8 mouse cellular contexts compared by ENCODE assay signal in the genomic region with DNA sequence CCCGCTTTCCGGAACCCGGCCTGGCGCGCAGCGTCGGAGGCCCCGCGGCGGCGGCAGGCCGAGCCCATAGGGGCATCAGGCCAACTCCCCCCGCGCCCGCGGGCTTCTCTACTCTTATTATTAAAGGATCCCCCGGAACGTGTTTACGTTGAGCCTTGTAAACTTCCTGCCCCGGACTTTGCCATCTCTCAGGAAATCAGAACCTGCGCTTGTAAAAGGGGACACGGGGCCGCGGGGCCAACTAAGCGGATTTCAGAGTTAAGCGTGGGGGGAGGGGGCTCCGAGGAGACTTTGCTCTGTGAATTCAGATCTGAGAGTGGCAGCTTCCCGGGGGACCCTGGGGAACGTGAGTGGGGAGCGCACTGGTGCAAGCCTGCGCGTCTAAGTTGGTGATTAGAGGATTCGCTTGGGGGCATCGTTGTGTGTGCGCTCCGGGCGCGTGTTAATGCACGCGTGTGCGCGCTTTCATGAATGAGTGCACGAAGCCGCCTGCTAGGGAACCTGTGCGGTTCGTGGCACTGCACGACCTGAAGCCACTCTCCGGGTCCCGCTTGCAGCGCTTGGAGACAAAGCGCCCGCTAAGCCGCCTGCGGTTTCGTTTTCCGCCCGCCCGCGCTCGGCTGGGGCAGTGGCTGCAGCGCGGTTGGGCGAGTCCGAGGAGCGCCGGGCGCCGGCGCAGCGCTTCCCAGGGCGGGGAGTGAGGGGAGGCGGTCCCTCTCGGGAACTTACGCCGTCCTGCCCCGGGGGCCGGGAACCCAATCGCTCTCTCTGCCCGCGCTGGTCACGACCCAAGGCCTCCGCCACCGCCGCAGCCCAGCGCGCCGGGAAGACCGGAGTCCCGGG. TPM values are rescaled to one million over a fixed set of nuclear protein-coding genes. Genes with fewer than 3 reads are reported as not detected.
DNase-seq lines count a peak whose midpoint lies in the region; ATAC-seq and TF ChIP-seq lines count a peak whose summit lies in the region.

No protein-coding gene starts in this region.

- H3K4me1 ChIP-seq in embryonic facial prominence, embryonic 13.5 days, result peaks cover 38% of the 10 kb centered on the region
- peaks cover 29% of the 10 kb centered on the region for H3K4me1 ChIP-seq in heart, embryonic 13.5 days
- H3K4me1 ChIP-seq in kidney, postnatal 0 days (replicated peaks; ENCODE audit: insufficient read depth, low read length), result peaks cover 10% of the 10 kb centered on the region; the same call in 1 of the 2 replicates

- under 1% methylated on average over 89 of the region's 89 CpGs for WGBS in embryonic facial prominence, embryonic 13.5 days
- WGBS in heart, embryonic 13.5 days, result under 1% methylated on average over 89 of the region's 89 CpGs
- under 1% methylated on average over 82 of the region's 89 CpGs for WGBS in kidney, postnatal 0 days
- under 1% methylated on average over 89 of the region's 89 CpGs for whole genome bisulfite sequencing in macrophage (ENCODE audit: missing documents)

- DNase-seq in cerebellum, postnatal 10 days, result peak; percentile 47 to 54
- no peak for DNase-seq in cerebellum, adult 8-10 months
- DNase-seq in kidney, postnatal 0 days (ENCODE audit: low spot score), result peak; percentile 85
- DNase-seq in urinary bladder, adult 18-20 months (ENCODE audit: low spot score in 2 of 2), result peak; percentile 74 to 79

- H3K79me2 ChIP-seq in macrophage (ENCODE audit: inconsistent target), result no peaks in the 10 kb centered on the region

- peaks cover 100% of the 10 kb centered on the region for H3K27me3 ChIP-seq in embryonic facial prominence, embryonic 13.5 days
- peaks cover 100% of the 10 kb centered on the region for H3K27me3 ChIP-seq in heart, embryonic 13.5 days (replicated peaks)
- peaks cover 97% of the 10 kb centered on the region for H3K27me3 ChIP-seq in kidney, postnatal 0 days (ENCODE audit: insufficient read depth, low read length)

- TF ChIP-seq CTCF in kidney, postnatal 0 days (IDR thresholded peaks at IDR 0.05; ENCODE audit: low read depth), result no peak

- H3K4me2 ChIP-seq in embryonic facial prominence, embryonic 13.5 days, result peak overlapping the region; percentile 92
- H3K4me2 ChIP-seq in heart, embryonic 13.5 days, result peak overlapping the region; percentile 85
- H3K4me2 ChIP-seq in kidney, postnatal 0 days (ENCODE audit: low read length), result peak overlapping the region; percentile 99

- H3K36me3 ChIP-seq in embryonic facial prominence, embryonic 13.5 days, result no peaks in the 10 kb centered on the region
- no peaks in the 10 kb centered on the region for H3K36me3 ChIP-seq in heart, embryonic 13.5 days
- no peaks in the 10 kb centered on the region for H3K36me3 ChIP-seq in kidney, postnatal 0 days (ENCODE audit: insufficient read depth, low read length)
- no peaks in the 10 kb centered on the region for H3K36me3 ChIP-seq in macrophage (ENCODE audit: inconsistent target)

- peak overlapping the region; percentile 71 for H3K9ac ChIP-seq in embryonic facial prominence, embryonic 13.5 days
- peak overlapping the region; percentile 75 for H3K9ac ChIP-seq in heart, embryonic 13.5 days
- peak overlapping the region; percentile 49; the same call in 1 of the 2 replicates for H3K9ac ChIP-seq in kidney, postnatal 0 days (ENCODE audit: low read depth, low read length)

- peak overlapping the region; percentile 56 for H3K4me3 ChIP-seq in embryonic facial prominence, embryonic 13.5 days
- peak overlapping the region; percentile 69 for H3K4me3 ChIP-seq in heart, embryonic 13.5 days
- peak overlapping the region; percentile 59 for H3K4me3 ChIP-seq in kidney, postnatal 0 days (replicated peaks; ENCODE audit: low read depth, low read length)
- H3K4me3 ChIP-seq in macrophage (ENCODE audit: inconsistent target), result peak overlapping the region; percentile 10; the same call in 1 of the 2 replicates

- H3K27ac ChIP-seq in embryonic facial prominence, embryonic 13.5 days, result peak overlapping the region; percentile 83
- peak overlapping the region; percentile 59 for H3K27ac ChIP-seq in heart, embryonic 13.5 days (replicated peaks)
- no peak overlapping the region for H3K27ac ChIP-seq in kidney, postnatal 0 days
- H3K27ac ChIP-seq in macrophage, result no peak overlapping the region

- ATAC-seq in embryonic facial prominence, embryonic 13.5 days (ENCODE audit: insufficient number of reproducible peaks, insufficient read depth, low FRiP score, low TSS enrichment, low read depth), result peak; percentile 12; the same call in 1 of the 2 replicates
- 0 out of 2 replicates have a peak, but pooled peaks have one; percentile 17 for ATAC-seq in heart, embryonic 13.5 days (ENCODE audit: extremely low read depth, insufficient number of reproducible peaks, low FRiP score, low TSS enrichment)
- ATAC-seq in kidney, postnatal 0 days (replicated peaks; ENCODE audit: low FRiP score, low read depth), result peak; percentile 55; the same call in 1 of the 2 replicates
- ATAC-seq in monocyte, adult 5-6 weeks (replicated peaks; ENCODE audit: insufficient number of reproducible peaks, low FRiP score, low TSS enrichment, poor library complexity, severe bottlenecking), result no peak

- no peaks in the 10 kb centered on the region for H3K9me3 ChIP-seq in embryonic facial prominence, embryonic 13.5 days
- H3K9me3 ChIP-seq in heart, embryonic 13.5 days, result no peaks in the 10 kb centered on the region
- H3K9me3 ChIP-seq in kidney, postnatal 0 days (replicated peaks; ENCODE audit: low read length), result no peaks in the 10 kb centered on the region

RNA-seq across cellular contexts. Expression of gene Foxf1, which starts 0.9 kb away (rescaled TPM):
- polyA plus RNA-seq in embryonic facial prominence, embryonic 13.5 days (2015; fragmentation: Nextera tagmentation; extraction: Ambion mirVana), result 10.7 and 15.1 TPM in 2 replicates
- 7.7 and 9.5 TPM in 2 replicates for polyA plus RNA-seq in heart, embryonic 13.5 days (2015; fragmentation: Nextera tagmentation; extraction: Ambion mirVana)
- polyA plus RNA-seq in kidney, postnatal 0 days (2015; fragmentation: Nextera tagmentation; extraction: Ambion mirVana), result 0.37 and 1.1 TPM in 2 replicates
- total RNA-seq in macrophage (2018; cell fraction: chromatin; rRNA removed), result 1 to 10 TPM in 1 of 26 experiments, under 1 TPM in 3, not detected in 22; 0.38 to 2.1 (median 0.54) TPM
- total RNA-seq in macrophage (2018; cell fraction: cytosol; rRNA removed), result under 1 TPM in 16 of 26 experiments, not detected in 10; 0.03 to 0.62 (median 0.09) TPM
- 1 to 10 TPM in 3 of 26 experiments, under 1 TPM in 12, not detected in 11; 0.20 to 1.7 (median 0.43) TPM for total RNA-seq in macrophage (2018; cell fraction: nucleus; rRNA removed)
- polyA plus RNA-seq in macrophage (2018), result 0.22 to 0.28 TPM in 2 of 3 replicates, not detected in the other
- 0.53 TPM in 1 of 3 replicates, not detected in the others for total RNA-seq in monocyte, adult 5-6 weeks (2017)

RNA-seq across cellular contexts. Expression of gene Mthfsd, which starts 24.9 kb away (rescaled TPM):
- 60.5 and 70.5 TPM in 2 replicates for polyA plus RNA-seq in embryonic facial prominence, embryonic 13.5 days (2015; fragmentation: Nextera tagmentation; extraction: Ambion mirVana)
- polyA plus RNA-seq in heart, embryonic 13.5 days (2015; fragmentation: Nextera tagmentation; extraction: Ambion mirVana), result 35.3 and 42.8 TPM in 2 replicates
- polyA plus RNA-seq in kidney, postnatal 0 days (2015; fragmentation: Nextera tagmentation; extraction: Ambion mirVana), result 56.0 and 60.3 TPM in 2 replicates
- 100 to 1,000 TPM in 3 of 26 experiments, 10 to 100 TPM in 23; 16.2 to 106 (median 59.5) TPM for total RNA-seq in macrophage (2018; cell fraction: chromatin; rRNA removed)
- total RNA-seq in macrophage (2018; cell fraction: cytosol; rRNA removed), result 10 to 100 TPM; 12.0 to 23.6 (median 16.8) TPM
- total RNA-seq in macrophage (2018; cell fraction: nucleus; rRNA removed), result 10 to 100 TPM in 25 of 26 experiments, 1 to 10 TPM in 1; 9.2 to 66.4 (median 36.8) TPM
- polyA plus RNA-seq in macrophage (2018), result 17.1 to 23.8 TPM (median 18.7 TPM) in 3 replicates
- 11.7 to 18.2 TPM (median 13.1 TPM) in 3 replicates for total RNA-seq in monocyte, adult 5-6 weeks (2017)

RNA-seq across cellular contexts. Expression of gene Foxc2, which starts 32.7 kb away (rescaled TPM):
- polyA plus RNA-seq in embryonic facial prominence, embryonic 13.5 days (2015; fragmentation: Nextera tagmentation; extraction: Ambion mirVana), result 3.2 and 3.3 TPM in 2 replicates
- polyA plus RNA-seq in heart, embryonic 13.5 days (2015; fragmentation: Nextera tagmentation; extraction: Ambion mirVana), result 6.8 and 7.4 TPM in 2 replicates
- 33.0 and 42.5 TPM in 2 replicates for polyA plus RNA-seq in kidney, postnatal 0 days (2015; fragmentation: Nextera tagmentation; extraction: Ambion mirVana)
- under 1 TPM in 1 of 26 experiments, not detected in 25; 0.70 TPM for total RNA-seq in macrophage (2018; cell fraction: chromatin; rRNA removed)
- not detected for total RNA-seq in macrophage (2018; cell fraction: cytosol; rRNA removed)
- total RNA-seq in macrophage (2018; cell fraction: nucleus; rRNA removed), result not detected
- not detected in 3 replicates for polyA plus RNA-seq in macrophage (2018)
- not detected in 3 replicates for total RNA-seq in monocyte, adult 5-6 weeks (2017)

RNA-seq across cellular contexts. Expression of gene Foxl1, which starts 44.4 kb away (rescaled TPM):
- polyA plus RNA-seq in embryonic facial prominence, embryonic 13.5 days (2015; fragmentation: Nextera tagmentation; extraction: Ambion mirVana), result 0.28 and 0.34 TPM in 2 replicates
- 0.52 and 0.64 TPM in 2 replicates for polyA plus RNA-seq in heart, embryonic 13.5 days (2015; fragmentation: Nextera tagmentation; extraction: Ambion mirVana)
- 6.4 and 8.3 TPM in 2 replicates for polyA plus RNA-seq in kidney, postnatal 0 days (2015; fragmentation: Nextera tagmentation; extraction: Ambion mirVana)
- not detected for total RNA-seq in macrophage (2018; cell fraction: chromatin; rRNA removed)
- not detected for total RNA-seq in macrophage (2018; cell fraction: cytosol; rRNA removed)
- not detected for total RNA-seq in macrophage (2018; cell fraction: nucleus; rRNA removed)
- not detected in 3 replicates for polyA plus RNA-seq in macrophage (2018)
- 0.29 TPM in 1 of 3 replicates, not detected in the others for total RNA-seq in monocyte, adult 5-6 weeks (2017)

Comparison
In these comparisons a context has a peak if more than half of its experiments do, and no peak if none do; other contexts are left out.
1. H3K27ac ChIP-seq: peak in embryonic facial prominence, embryonic 13.5 days (single experiment) and heart, embryonic 13.5 days (single experiment); none in kidney, postnatal 0 days (single experiment) and macrophage (single experiment).
2. H3K4me3 ChIP-seq: peak in every context shown above with its lines; median percentile 69 in heart, embryonic 13.5 days; 59 in kidney, postnatal 0 days; 56 in embryonic facial prominence, embryonic 13.5 days; 10 in macrophage.
3. Peak in every context shown above with its lines, with median percentiles within 50 percentile points of each other: H3K4me2 ChIP-seq and H3K9ac ChIP-seq.